Mouse (Mus musculus) forelimb bud, embryonic 11.5 days (tissue): ENCODE results near the gene Nkain1.

Source experiments
- DNase-seq: peaks from one replicate; pipeline ENCODE4 v3.0.0-alpha.2; 2012; ENCODE audit warnings: low read depth, low spot score

The Nkain1 gene

GRCm38 (mm10) chr4:130574048-130574413, at the start of gene Nkain1:
Gene Nkain1, minus strand, starts transcription at chr4:130574173.
- peak; percentile 61 for DNase-seq

- DNase-seq, result no peak
Observed at GRCm38 (mm10) chr4:130578734-130579274, 4.8 kb upstream of the Nkain1 start.

GRCm38 (mm10) chr4:130577081-130577480, 3.1 kb upstream of the Nkain1 start:
- DNase-seq, result no peak

- no peak for DNase-seq
Observed at GRCm38 (mm10) chr4:130576247-130576931, 2.4 kb upstream of the Nkain1 start.

- DNase-seq, result no peak
Observed at GRCm38 (mm10) chr4:130575533-130575932, 1.6 kb upstream of the Nkain1 start.

- DNase-seq, result no peak
Observed at GRCm38 (mm10) chr4:130574861-130575460, 988 bp upstream of the Nkain1 start.

- DNase-seq, result no peak
Observed at GRCm38 (mm10) chr4:130573351-130574047, 474 bp downstream of the Nkain1 start.

GRCm38 (mm10) chr4:130573012-130573350, 992 bp downstream of the Nkain1 start:
- no peak for DNase-seq

- DNase-seq, result no peak
Observed at GRCm38 (mm10) chr4:130572545-130572944, 1.4 kb downstream of the Nkain1 start.

- DNase-seq, result no peak
Observed at GRCm38 (mm10) chr4:130570941-130571720, 2.8 kb downstream of the Nkain1 start.

- no peak for DNase-seq
Observed at GRCm38 (mm10) chr4:130568043-130568978, 5.7 kb downstream of the Nkain1 start.

GRCm38 (mm10) chr4:130563820-130564219, 10.2 kb downstream of the Nkain1 start:
- DNase-seq, result no peak

- no peak for DNase-seq
Observed at GRCm38 (mm10) chr4:130563260-130563756, 10.7 kb downstream of the Nkain1 start.

- no peak for DNase-seq
Observed at GRCm38 (mm10) chr4:130560576-130561310, 13.2 kb downstream of the Nkain1 start.

GRCm38 (mm10) chr4:130559220-130559619, 14.8 kb downstream of the Nkain1 start:
- DNase-seq, result no peak

- DNase-seq, result no peak
Observed at GRCm38 (mm10) chr4:130557852-130558251, 16.1 kb downstream of the Nkain1 start.

GRCm38 (mm10) chr4:130556992-130557391, 17.0 kb downstream of the Nkain1 start:
- no peak for DNase-seq

- no peak for DNase-seq
Observed at GRCm38 (mm10) chr4:130556224-130556623, 17.7 kb downstream of the Nkain1 start.

- peak; percentile 59 for DNase-seq
Observed at GRCm38 (mm10) chr4:130553121-130553448, 20.9 kb downstream of the Nkain1 start.
